Mouse (Mus musculus): ENCODE measurements at regions not wholly inside any gene's neighbourhood (a gene's known extent, or its start where the extent isn't known, plus 50 kb on each side); places are given as distances from the start of the nearest gene placed in this dataset.

DNA sequence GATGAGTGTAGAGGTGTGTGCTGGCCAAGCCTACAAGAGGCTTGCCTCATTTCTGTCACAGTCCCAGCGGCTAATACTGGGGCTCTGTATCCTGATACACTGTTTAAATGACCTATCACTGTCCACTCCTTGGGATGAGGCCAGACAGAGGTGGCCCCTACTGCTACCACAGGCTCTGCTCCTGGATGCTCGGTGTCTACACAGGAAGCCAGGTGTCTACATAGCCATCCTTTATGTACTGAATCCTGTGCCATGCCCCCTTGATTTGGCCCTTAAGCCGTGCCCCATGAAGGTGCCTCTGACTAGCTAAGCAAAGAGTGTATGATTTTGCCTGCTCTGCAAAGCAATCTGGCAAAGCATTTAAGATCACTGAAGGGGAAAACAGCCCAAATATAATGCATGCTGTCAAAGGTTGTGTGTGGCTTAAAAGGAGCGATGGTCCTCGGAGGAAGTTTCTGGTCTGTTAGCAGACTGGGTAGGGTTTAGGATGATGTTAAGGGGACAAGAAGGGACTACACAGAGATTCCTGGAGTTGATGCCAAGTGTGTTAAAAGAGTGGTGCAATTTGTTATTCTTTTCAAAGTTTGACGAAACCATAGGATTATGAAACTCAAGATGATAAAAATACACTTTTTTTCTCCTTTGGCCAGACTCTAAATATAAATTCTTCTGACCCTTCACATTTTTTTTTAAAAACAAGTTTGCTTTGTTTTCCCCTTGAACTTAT is 104.2 kb downstream of the E030025P04Rik start:
- no peak for DNase-seq (ENCODE audit: low spot score)

DNA sequence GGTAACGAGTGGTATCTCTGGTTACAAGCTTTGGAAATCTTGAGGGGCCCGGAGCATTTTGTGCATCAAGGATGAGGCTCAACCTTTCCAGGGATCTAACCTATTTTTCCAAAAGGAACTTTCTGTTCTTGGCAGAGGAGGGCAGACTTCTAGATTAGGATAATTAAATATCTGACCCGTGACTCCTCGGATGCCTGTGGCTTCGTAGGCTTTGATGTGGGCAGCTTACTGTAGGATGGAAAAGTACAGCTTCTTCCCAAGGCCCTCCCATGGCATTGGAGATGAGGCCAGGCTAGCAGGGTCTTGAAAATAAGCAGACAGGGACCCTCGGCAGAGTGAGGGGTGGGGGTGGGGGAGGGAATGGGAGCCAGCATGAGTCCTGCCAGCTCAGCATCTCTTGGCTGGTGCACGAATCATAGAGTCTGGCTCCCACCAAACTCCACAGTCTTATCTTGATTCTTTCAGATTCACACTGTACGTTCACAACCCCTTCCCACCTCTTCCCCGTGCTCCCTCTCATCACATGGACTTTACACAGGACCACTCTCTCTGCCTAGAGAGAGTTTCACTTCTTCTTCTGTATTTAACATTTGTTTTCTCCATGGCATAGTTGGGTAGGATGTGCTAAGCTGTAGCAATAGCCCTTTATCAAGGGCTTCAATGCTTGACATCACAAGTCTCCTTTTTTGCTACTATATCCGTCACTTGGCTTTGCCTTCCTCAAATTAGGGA is 104.9 kb downstream of the E030025P04Rik start:
- peak; percentile 56 for DNase-seq (ENCODE audit: low spot score)

GRCm38 (mm10) chr11:109038136-109038535 is 106.0 kb downstream of the E030025P04Rik start:
- DNase-seq (ENCODE audit: low spot score) = no peak

GRCm38 (mm10) chr11:109034596-109034995 is 109.6 kb downstream of the E030025P04Rik start:
- DNase-seq (ENCODE audit: low spot score) = no peak

GRCm38 (mm10) chr11:109034072-109034471 is 110.1 kb downstream of the E030025P04Rik start:
- DNase-seq (ENCODE audit: low spot score) = no peak

DNA sequence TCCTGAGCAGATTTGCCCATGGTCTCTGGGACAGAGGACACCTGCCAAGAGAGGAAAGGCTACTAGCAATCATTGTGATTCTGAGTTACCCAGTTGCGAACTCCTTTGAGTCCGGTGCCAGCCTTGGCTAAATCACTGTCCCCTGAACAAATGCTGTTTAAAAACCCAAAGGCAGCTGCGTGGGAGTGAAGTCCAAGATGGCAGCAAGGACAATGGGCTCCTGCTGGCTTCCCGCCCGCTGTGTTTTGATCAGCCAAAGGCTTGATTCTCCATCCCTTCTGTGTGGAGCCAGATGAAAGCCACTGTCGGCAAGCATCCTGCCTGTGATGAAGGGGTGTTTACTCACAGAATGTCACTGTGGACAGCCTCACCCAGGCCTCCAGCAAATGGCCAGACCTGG is 111.4 kb downstream of the E030025P04Rik start:
- no peak for DNase-seq (ENCODE audit: low spot score)

- no peak for DNase-seq (ENCODE audit: low spot score)
Measured at GRCm38 (mm10) chr11:109030486-109030885, 110.3 kb downstream of the Axin2 start.

DNA sequence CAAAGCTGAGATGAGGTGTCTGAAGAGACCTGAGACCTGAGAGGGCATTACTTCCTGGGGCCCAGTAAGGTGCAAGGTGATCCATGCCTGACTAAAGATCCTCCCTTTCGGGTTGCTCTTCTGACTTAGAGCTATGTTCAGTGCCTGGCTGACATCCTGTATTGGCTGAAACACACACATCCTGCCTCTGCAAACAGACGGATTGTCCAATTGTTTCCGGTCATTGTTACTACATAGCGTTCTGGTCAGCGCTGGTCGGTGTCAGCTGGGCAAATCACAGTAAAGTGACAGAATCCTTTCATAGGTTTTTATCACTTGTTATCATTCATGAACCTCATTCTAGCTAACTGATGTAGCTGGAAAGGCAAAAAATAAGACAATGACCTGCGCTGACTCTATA is 109.7 kb downstream of the Axin2 start:
- no peak for DNase-seq (ENCODE audit: low spot score)

GRCm38 (mm10) chr11:109014806-109015205 is 94.7 kb downstream of the Axin2 start:
- no peak for DNase-seq (ENCODE audit: low spot score)

DNA sequence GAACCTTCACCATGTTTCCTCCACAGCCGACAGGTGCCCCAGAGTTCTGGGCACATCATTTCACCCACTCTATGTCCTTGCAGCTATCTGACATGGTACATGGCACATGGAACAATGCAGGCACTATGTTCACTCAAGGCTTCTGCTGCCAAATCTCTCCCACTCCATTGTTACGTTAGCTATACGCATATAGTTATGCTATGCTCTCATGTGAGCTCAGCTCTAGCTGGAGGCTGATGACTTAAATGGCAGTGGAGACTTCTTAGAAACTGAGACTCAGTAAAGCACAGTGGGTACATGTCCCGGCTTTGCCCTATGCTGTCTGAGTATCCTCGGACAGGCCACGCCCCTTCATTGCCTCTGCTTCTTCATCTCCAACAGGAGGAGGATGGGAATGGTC is 91.0 kb downstream of the Axin2 start:
- no peak for DNase-seq (ENCODE audit: low spot score)

- no peak for DNase-seq (ENCODE audit: low spot score)
Measured at GRCm38 (mm10) chr11:109008872-109009271, 88.7 kb downstream of the Axin2 start.

GRCm38 (mm10) chr11:109005681-109006080 is 85.5 kb downstream of the Axin2 start:
- DNase-seq (ENCODE audit: low spot score) = no peak
